Mouse (Mus musculus): ENCODE results near the gene Jade2.

- TF ChIP-seq CTCF (conservative IDR thresholded peaks at IDR 0.05; ENCODE audit: low read length), result no peak
- TF ChIP-seq POU5F1 (IDR thresholded peaks at IDR 0.05; ENCODE audit: borderline replicate concordance, low read length), result no peak
Observed at GRCm38 (mm10) chr11:51818837-51819236, 38.6 kb downstream of the Jade2 start.

Measured in E14TG2a.4 (cell line).